Mouse (Mus musculus) midbrain, embryonic 12.5 days (tissue): ENCODE data around the gene Slc36a4. TPM values are rescaled to one million over a fixed set of nuclear protein-coding genes. Genes with fewer than 3 reads are reported as not detected.

Experiments used
- ATAC-seq: fragments of 200-750 bp; cut with Nextera tagmentation; 2 replicates; pipeline ENCODE4 v1.8.0; 2017; ENCODE audit warnings: low read depth, moderate TSS enrichment, moderate library complexity; ENCODE audit not compliant: low FRiP score
- H3K27ac ChIP-seq: fragments of 300-500 bp; sonication (generic); replicated peaks from 2 replicates; pipeline ENCODE4 v1.5.1; 2016; ENCODE audit warnings: mild to moderate bottlenecking
- H3K27me3 ChIP-seq: fragments of 300-500 bp; sonication (generic); 2 replicates; pipeline ENCODE4 v1.6.1; 2016; ENCODE audit warnings: mild to moderate bottlenecking
- H3K36me3 ChIP-seq: fragments of 300-500 bp; sonication (generic); 2 replicates; pipeline ENCODE4 v1.6.1; 2016
- H3K4me1 ChIP-seq: fragments of 300-500 bp; sonication (generic); 2 replicates; pipeline ENCODE4 v1.6.1; 2016
- H3K4me2 ChIP-seq: fragments of 300-500 bp; sonication (generic); replicated peaks from 2 replicates; pipeline ENCODE4 v1.6.1; 2016; ENCODE audit warnings: mild to moderate bottlenecking, moderate library complexity
- H3K4me3 ChIP-seq: fragments of 300-500 bp; sonication (generic); 2 replicates; pipeline ENCODE4 v1.5.1; 2016; ENCODE audit warnings: mild to moderate bottlenecking
- H3K9ac ChIP-seq: fragments of 300-500 bp; sonication (generic); replicated peaks from 2 replicates; pipeline ENCODE4 v1.6.1; 2016; ENCODE audit warnings: mild to moderate bottlenecking, moderate library complexity
- H3K9me3 ChIP-seq: fragments of 300-500 bp; sonication (generic); 2 replicates; pipeline ENCODE4 v1.6.1; 2016; ENCODE audit warnings: mild to moderate bottlenecking
- WGBS: fragments of 180-500 bp; shearing (Covaris S2); methylation state at CpG from one replicate; pipeline ENCODE4 v1.1.7; 2016; 5-methylcytosine and 5-hydroxymethylcytosine counted together
- polyA plus RNA-seq: library from polyadenylated mRNA; unstranded; fragments of >200 nt; fragmentation: Nextera tagmentation; extraction: Ambion mirVana; gene quantifications from 2 replicates; pipeline ENCODE4 v1.2.1, GENCODE M21; 2016

Gene Slc36a4
- polyA plus RNA-seq, 1 experiment from 2014 or later: 20.6 TPM

- peaks cover 19% of the 10 kb centered on the region for H3K4me1 ChIP-seq
- no peaks in the 10 kb centered on the region for H3K9me3 ChIP-seq
- peak overlapping the region; percentile 20; the same call in 1 of the 2 replicates for H3K9ac ChIP-seq
- WGBS: 89% methylated on average over 13 of the region's 13 CpGs
- H3K27ac ChIP-seq: no peak overlapping the region
- H3K36me3 ChIP-seq: no peaks in the 10 kb centered on the region
- no peak for ATAC-seq
- H3K4me2 ChIP-seq: peak overlapping the region; percentile 79
- H3K27me3 ChIP-seq: peaks cover 6% of the 10 kb centered on the region; the same call in 1 of the 2 replicates
- peak overlapping the region; percentile 78; the same call in 1 of the 2 replicates for H3K4me3 ChIP-seq
These were observed 1.5 kb downstream of the Slc36a4 start for GRCm38 (mm10) chr9:15710821-15711565.

DNA sequence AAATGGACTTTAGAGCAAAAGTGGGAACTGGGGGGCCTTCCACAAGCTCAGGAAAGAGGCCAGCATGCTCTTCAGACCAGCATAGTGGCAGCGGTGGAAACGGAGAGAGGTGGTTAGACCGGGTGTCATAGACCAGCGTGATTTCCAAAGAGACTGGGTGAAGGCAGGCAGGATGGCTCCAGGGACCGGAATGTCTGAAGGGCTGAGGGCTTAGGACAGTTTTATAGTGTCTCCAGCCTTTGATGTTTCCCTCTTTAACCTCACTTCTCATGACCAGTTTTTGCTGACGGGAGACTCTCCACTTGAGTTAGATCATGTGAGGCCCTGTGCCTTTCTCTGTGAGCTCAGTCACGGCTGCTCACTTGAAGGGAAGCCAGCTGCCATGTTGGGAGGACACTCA lies 2.1 kb downstream of the Slc36a4 start:
- H3K36me3 ChIP-seq: no peaks in the 10 kb centered on the region
- no peak overlapping the region for H3K9ac ChIP-seq
- peaks cover 6% of the 10 kb centered on the region; the same call in 1 of the 2 replicates for H3K27me3 ChIP-seq
- H3K27ac ChIP-seq: no peak overlapping the region
- no peaks in the 10 kb centered on the region for H3K9me3 ChIP-seq
- WGBS: 91% methylated on average over 7 of the region's 7 CpGs
- H3K4me1 ChIP-seq: peaks cover 19% of the 10 kb centered on the region
- no peak for ATAC-seq
- H3K4me2 ChIP-seq: no peak overlapping the region
- H3K4me3 ChIP-seq: no peak overlapping the region

DNA sequence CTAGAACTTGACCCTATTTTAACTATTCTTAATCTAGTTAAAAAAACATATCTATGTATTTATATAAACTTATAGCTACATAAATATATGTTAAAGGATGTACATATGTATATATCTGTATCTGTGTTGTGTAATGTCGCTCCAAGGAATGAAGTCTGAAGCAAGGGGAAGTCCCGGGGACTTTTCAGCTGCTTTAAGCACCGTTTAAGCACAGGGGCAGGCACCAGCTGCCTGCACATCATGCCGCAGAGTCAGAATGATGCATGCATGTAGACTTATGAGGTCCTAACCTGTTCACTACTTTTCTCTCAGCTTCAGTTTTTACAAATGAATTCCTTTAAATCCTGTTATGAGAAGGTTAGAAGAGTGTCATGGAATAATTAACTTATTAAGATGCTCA lies 5.3 kb downstream of the Slc36a4 start:
- H3K4me2 ChIP-seq: no peak overlapping the region
- no peak overlapping the region for H3K4me3 ChIP-seq
- no peak overlapping the region for H3K9ac ChIP-seq
- H3K36me3 ChIP-seq: no peaks in the 10 kb centered on the region
- no peaks in the 10 kb centered on the region for H3K27me3 ChIP-seq
- peaks cover 14% of the 10 kb centered on the region for H3K4me1 ChIP-seq
- no peaks in the 10 kb centered on the region for H3K9me3 ChIP-seq
- WGBS: 90% methylated on average over 4 of the region's 4 CpGs
- no peak for ATAC-seq
- no peak overlapping the region for H3K27ac ChIP-seq

GRCm38 (mm10) chr9:15715193-15715989 lies 5.9 kb downstream of the Slc36a4 start:
- Histone ChIP-seq H3K4me2 (no peak overlapping the region), H3K27me3 (no peaks in the 10 kb centered on the region), H3K27ac (no peak overlapping the region), H3K9me3 (no peaks in the 10 kb centered on the region), H3K36me3 (0 out of 2 replicates have a peak, but pooled peaks cover under 1% of the 10 kb centered on the region), H3K4me1 (peaks cover 12% of the 10 kb centered on the region), H3K4me3 (no peak overlapping the region), H3K9ac (no peak overlapping the region)
- WGBS: 83% methylated on average over 11 of the region's 11 CpGs
- ATAC-seq: no peak

DNA sequence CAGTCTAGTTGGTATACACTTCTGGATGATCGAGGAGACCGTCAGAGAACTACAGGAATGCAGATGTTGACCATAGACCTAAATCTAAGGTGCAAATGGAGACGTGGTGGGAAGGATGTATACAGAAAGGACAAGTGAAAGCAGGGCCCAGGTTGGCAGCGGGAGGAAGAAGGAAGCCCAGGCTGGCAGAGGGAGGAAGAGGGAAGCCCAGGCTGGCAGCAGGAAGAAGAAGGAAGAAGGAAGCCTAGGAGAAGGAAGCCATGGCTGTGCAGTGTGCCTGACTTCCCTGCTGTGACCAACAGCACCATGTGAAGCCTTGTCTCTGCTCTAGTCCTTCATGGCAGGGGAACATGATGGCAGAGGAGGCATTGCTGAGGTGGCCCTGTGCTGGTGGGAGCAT lies 7.8 kb downstream of the Slc36a4 start:
- Histone ChIP-seq H3K4me1 (peaks cover 13% of the 10 kb centered on the region), H3K4me2 (no peak overlapping the region), H3K36me3 (peaks cover 7% of the 10 kb centered on the region; the same call in 1 of the 2 replicates), H3K27me3 (no peaks in the 10 kb centered on the region), H3K4me3 (no peak overlapping the region), H3K9ac (no peak overlapping the region), H3K27ac (no peak overlapping the region), H3K9me3 (no peaks in the 10 kb centered on the region)
- WGBS: 88% methylated on average over 4 of the region's 4 CpGs
- no peak for ATAC-seq

- WGBS: 89% methylated on average over 6 of the region's 6 CpGs
- Histone ChIP-seq H3K4me3 (no peak overlapping the region), H3K36me3 (peaks cover 16% of the 10 kb centered on the region), H3K27ac (no peak overlapping the region), H3K9ac (no peak overlapping the region), H3K4me1 (peaks cover 13% of the 10 kb centered on the region), H3K4me2 (no peak overlapping the region), H3K9me3 (no peaks in the 10 kb centered on the region), H3K27me3 (no peaks in the 10 kb centered on the region)
- no peak for ATAC-seq
These were observed 8.8 kb downstream of the Slc36a4 start for GRCm38 (mm10) chr9:15718295-15718694.

- H3K9me3 ChIP-seq: no peaks in the 10 kb centered on the region
- 87% methylated on average over 14 of the region's 14 CpGs for WGBS
- H3K36me3 ChIP-seq: peaks cover 27% of the 10 kb centered on the region
- no peaks in the 10 kb centered on the region for H3K27me3 ChIP-seq
- no peak overlapping the region for H3K9ac ChIP-seq
- no peak overlapping the region for H3K4me3 ChIP-seq
- H3K27ac ChIP-seq: no peak overlapping the region
- peaks cover 13% of the 10 kb centered on the region for H3K4me1 ChIP-seq
- no peak for ATAC-seq
- no peak overlapping the region for H3K4me2 ChIP-seq
These were observed 10.1 kb downstream of the Slc36a4 start for GRCm38 (mm10) chr9:15719594-15719993.

DNA sequence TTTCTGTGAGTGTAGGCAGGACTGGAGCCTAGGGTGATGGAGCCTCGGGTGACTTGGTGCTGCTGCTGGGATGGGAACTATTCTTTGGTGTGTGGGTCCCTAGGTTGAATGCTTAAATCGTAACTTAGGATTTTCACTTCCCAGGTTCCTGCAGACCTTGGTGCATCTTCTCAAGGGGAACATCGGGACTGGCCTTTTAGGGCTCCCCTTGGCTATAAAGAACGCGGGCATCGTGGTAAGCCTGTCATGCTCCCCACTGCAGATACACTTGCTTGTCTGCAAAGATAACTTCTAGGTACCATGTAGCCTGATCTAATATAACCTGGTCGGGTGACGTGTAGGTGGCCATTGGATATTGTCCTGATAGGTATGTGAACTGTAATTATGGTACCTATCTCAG lies 11.0 kb downstream of the Slc36a4 start:
- 92% methylated on average over 8 of the region's 8 CpGs for whole genome bisulfite sequencing
- no peak overlapping the region for H3K27ac ChIP-seq

GRCm38 (mm10) chr9:15721226-15721833 lies 11.8 kb downstream of the Slc36a4 start:
- H3K36me3 ChIP-seq: peaks cover 40% of the 10 kb centered on the region
- H3K4me2 ChIP-seq: no peak overlapping the region
- no peaks in the 10 kb centered on the region for H3K9me3 ChIP-seq
- no peak overlapping the region for H3K27ac ChIP-seq
- H3K9ac ChIP-seq: no peak overlapping the region
- no peak overlapping the region for H3K4me3 ChIP-seq
- WGBS: 67% methylated on average over 6 of the region's 6 CpGs
- no peaks in the 10 kb centered on the region for H3K27me3 ChIP-seq
- peak; percentile 73 for ATAC-seq
- H3K4me1 ChIP-seq: peaks cover 13% of the 10 kb centered on the region

More for the DNA sequence above, 11.0 kb downstream of the Slc36a4 start:
- no peaks in the 10 kb centered on the region for H3K9me3 ChIP-seq
- ATAC-seq: no peak
- no peaks in the 10 kb centered on the region for H3K27me3 ChIP-seq
- no peak overlapping the region for H3K4me2 ChIP-seq
- H3K36me3 ChIP-seq: peaks cover 34% of the 10 kb centered on the region
- H3K4me3 ChIP-seq: no peak overlapping the region
- no peak overlapping the region for H3K9ac ChIP-seq
- H3K4me1 ChIP-seq: peaks cover 13% of the 10 kb centered on the region

- Histone ChIP-seq H3K4me1 (peaks cover 13% of the 10 kb centered on the region), H3K4me2 (no peak overlapping the region), H3K27ac (no peak overlapping the region), H3K9me3 (no peaks in the 10 kb centered on the region), H3K36me3 (peaks cover 51% of the 10 kb centered on the region), H3K4me3 (no peak overlapping the region), H3K9ac (no peak overlapping the region), H3K27me3 (no peaks in the 10 kb centered on the region)
- 89% methylated on average over 8 of the region's 8 CpGs for WGBS
- no peak for ATAC-seq
These were observed 13.0 kb downstream of the Slc36a4 start for GRCm38 (mm10) chr9:15722506-15722905.

DNA sequence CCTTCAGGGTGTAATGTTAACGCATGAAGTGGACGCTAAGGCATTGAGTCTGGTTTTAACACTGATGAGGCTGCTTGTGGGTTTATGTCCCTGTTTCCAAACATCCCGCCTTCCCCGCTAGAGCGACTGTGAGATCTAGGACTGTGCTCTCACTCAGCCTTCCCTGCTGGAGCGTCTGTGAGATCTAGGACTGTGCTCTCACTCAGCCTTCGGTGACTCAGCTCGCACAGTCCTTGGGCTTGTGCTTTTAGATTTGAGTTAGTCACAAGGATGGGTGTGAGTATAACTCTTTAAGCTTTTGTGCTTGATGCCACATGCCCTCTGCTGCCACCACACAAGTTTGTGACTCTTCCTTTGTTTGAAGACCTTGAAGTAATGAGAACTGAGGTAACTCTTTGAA lies 17.6 kb downstream of the Slc36a4 start:
- H3K4me3 ChIP-seq: no peak overlapping the region
- ATAC-seq: no peak
- H3K4me1 ChIP-seq: peaks cover 7% of the 10 kb centered on the region
- H3K27ac ChIP-seq: no peak overlapping the region
- no peaks in the 10 kb centered on the region for H3K27me3 ChIP-seq
- H3K9ac ChIP-seq: no peak overlapping the region
- H3K36me3 ChIP-seq: peaks cover 74% of the 10 kb centered on the region
- H3K9me3 ChIP-seq: no peaks in the 10 kb centered on the region
- WGBS: 96% methylated on average over 8 of the region's 8 CpGs
- H3K4me2 ChIP-seq: no peak overlapping the region
